Mouse (Mus musculus) liver, embryonic 12.5 days (tissue): Measurements from ENCODE around the gene Wnt9b. TPM values are rescaled to one million over a fixed set of nuclear protein-coding genes. Genes with fewer than 3 reads are reported as not detected.
A peak's percentile ranks its signal among the peaks of the same experiment; 100 is the strongest.
"Not testable (repeated sequence)": the region's sequence is repeated elsewhere in the genome, so short reads cannot be mapped to it uniquely, and the experiment has no call there.

Source experiments
- ATAC-seq: fragments of 200-750 bp; cut with Nextera tagmentation; 2 replicates; pipeline ENCODE4 v1.8.0; 2017; ENCODE audit warnings: moderate number of reproducible peaks, mild to moderate bottlenecking, moderate library complexity
- H3K27ac ChIP-seq: fragments of 300-500 bp; sonication (generic); 2 replicates; pipeline ENCODE4 v1.5.1; 2016; ENCODE audit warnings: mild to moderate bottlenecking
- H3K27me3 ChIP-seq: fragments of 300-500 bp; sonication (generic); replicated peaks from 2 replicates; pipeline ENCODE4 v1.6.1; 2016; ENCODE audit warnings: mild to moderate bottlenecking, moderate library complexity
- H3K36me3 ChIP-seq: fragments of 300-500 bp; sonication (generic); 2 replicates; pipeline ENCODE4 v1.6.1; 2016; ENCODE audit warnings: mild to moderate bottlenecking, moderate library complexity
- H3K4me1 ChIP-seq: fragments of 300-500 bp; sonication (generic); 2 replicates; pipeline ENCODE4 v1.6.1; 2016
- H3K4me2 ChIP-seq: fragments of 300-500 bp; sonication (generic); 2 replicates; pipeline ENCODE4 v1.6.1; 2016; ENCODE audit warnings: mild to moderate bottlenecking, moderate library complexity
- H3K4me3 ChIP-seq: fragments of 300-500 bp; sonication (generic); 2 replicates; pipeline ENCODE4 v1.5.1; 2016; ENCODE audit warnings: mild to moderate bottlenecking, moderate library complexity
- H3K9ac ChIP-seq: fragments of 300-500 bp; sonication (generic); 2 replicates; pipeline ENCODE4 v1.6.1; 2016; ENCODE audit warnings: mild to moderate bottlenecking, moderate library complexity
- H3K9me3 ChIP-seq: fragments of 300-500 bp; sonication (generic); replicated peaks from 2 replicates; pipeline ENCODE4 v1.6.1; 2016; ENCODE audit warnings: mild to moderate bottlenecking, moderate library complexity
- WGBS: fragments of 180-500 bp; shearing (Covaris S2); methylation state at CpG from one replicate; pipeline ENCODE4 v1.1.7; 2016; ENCODE audit not compliant: insufficient replicate concordance; 5-methylcytosine and 5-hydroxymethylcytosine counted together
- polyA plus RNA-seq: library from polyadenylated mRNA; unstranded; fragments of >200 nt; fragmentation: Nextera tagmentation; extraction: Ambion mirVana; gene quantifications from 2 replicates; pipeline ENCODE4 v1.2.1, GENCODE M21; 2016

Wnt9b gene
- polyA plus RNA-seq, 1 experiment from 2014 or later = not detected

DNA sequence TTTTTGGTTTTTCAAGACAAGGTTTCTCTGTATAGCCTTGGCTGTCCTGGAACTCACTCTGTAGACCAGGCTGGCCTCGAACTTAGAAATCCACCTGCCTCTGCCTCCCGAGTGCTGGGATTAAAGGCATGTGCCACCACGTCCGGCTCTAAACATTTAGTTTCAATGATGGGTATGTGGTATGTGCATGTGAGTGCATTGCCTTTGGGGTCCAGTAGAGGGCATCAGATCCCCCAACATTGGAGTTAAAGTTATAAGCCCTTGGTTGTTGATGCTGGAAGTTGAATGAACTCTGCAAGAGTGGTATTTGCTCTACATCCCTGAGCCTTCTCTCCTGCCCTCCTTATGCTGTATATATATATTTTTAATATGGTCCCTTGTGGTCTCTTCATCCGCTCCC lies 11.3 kb upstream of the Wnt9b start:
- not testable (repeated sequence) for H3K4me2 ChIP-seq, H3K36me3 ChIP-seq, H3K4me1 ChIP-seq, H3K27ac ChIP-seq, H3K4me3 ChIP-seq, H3K9ac ChIP-seq, H3K9me3 ChIP-seq, ATAC-seq
- H3K27me3 ChIP-seq = peaks cover 35% of the 10 kb centered on the region
- 73% methylated on average over 5 of the region's 5 CpGs for WGBS

GRCm38 (mm10) chr11:103760101-103760500 lies 10.5 kb upstream of the Wnt9b start:
- Histone ChIP-seq H3K27me3 (peaks cover 35% of the 10 kb centered on the region), H3K27ac (no peak overlapping the region), H3K9ac (no peak overlapping the region), H3K36me3 (no peaks in the 10 kb centered on the region), H3K4me1 (no peaks in the 10 kb centered on the region), H3K9me3 (no peaks in the 10 kb centered on the region), H3K4me3 (no peak overlapping the region), H3K4me2 (no peak overlapping the region)
- ATAC-seq = no peak
- 54% methylated on average over 7 of the region's 7 CpGs for WGBS

DNA sequence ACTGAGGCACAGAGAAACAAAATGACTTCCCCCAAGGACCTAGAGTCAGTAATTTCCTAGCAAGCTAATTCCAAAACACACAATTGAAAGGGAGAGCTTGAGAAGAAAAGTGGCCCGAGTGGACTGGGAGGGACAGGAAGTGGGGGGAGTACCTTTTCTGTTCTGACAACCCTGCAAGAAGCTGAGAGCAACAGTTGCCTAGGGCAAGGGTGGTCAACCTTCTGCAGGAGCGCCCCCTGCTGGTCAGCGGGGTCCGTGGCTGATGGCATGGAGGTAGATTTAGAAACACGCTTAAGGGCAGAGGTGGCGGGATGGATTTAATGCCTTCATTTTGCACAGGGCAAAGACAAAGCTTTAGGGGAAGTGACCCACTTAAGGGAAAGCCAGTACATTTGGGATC lies 9.1 kb upstream of the Wnt9b start:
- Histone ChIP-seq H3K4me3 (no peak overlapping the region), H3K9me3 (no peaks in the 10 kb centered on the region), H3K4me2 (no peak overlapping the region), H3K36me3 (no peaks in the 10 kb centered on the region), H3K4me1 (no peaks in the 10 kb centered on the region), H3K27ac (no peak overlapping the region), H3K27me3 (peaks cover 37% of the 10 kb centered on the region), H3K9ac (no peak overlapping the region)
- ATAC-seq = no peak
- 5% methylated on average over 6 of the region's 6 CpGs for WGBS

- Histone ChIP-seq H3K27ac (no peak overlapping the region), H3K27me3 (peaks cover 43% of the 10 kb centered on the region), H3K4me3 (no peak overlapping the region), H3K36me3 (no peaks in the 10 kb centered on the region), H3K4me1 (no peaks in the 10 kb centered on the region), H3K4me2 (no peak overlapping the region), H3K9ac (no peak overlapping the region), H3K9me3 (no peaks in the 10 kb centered on the region)
- no peak for ATAC-seq
- WGBS = 44% methylated on average over 11 of the region's 11 CpGs
Measured at GRCm38 (mm10) chr11:103758054-103758453, 8.4 kb upstream of the Wnt9b start.

- peaks cover 84% of the 10 kb centered on the region for H3K27me3 ChIP-seq
Measured at GRCm38 (mm10) chr11:103750612-103751011, 991 bp upstream of the Wnt9b start.

DNA sequence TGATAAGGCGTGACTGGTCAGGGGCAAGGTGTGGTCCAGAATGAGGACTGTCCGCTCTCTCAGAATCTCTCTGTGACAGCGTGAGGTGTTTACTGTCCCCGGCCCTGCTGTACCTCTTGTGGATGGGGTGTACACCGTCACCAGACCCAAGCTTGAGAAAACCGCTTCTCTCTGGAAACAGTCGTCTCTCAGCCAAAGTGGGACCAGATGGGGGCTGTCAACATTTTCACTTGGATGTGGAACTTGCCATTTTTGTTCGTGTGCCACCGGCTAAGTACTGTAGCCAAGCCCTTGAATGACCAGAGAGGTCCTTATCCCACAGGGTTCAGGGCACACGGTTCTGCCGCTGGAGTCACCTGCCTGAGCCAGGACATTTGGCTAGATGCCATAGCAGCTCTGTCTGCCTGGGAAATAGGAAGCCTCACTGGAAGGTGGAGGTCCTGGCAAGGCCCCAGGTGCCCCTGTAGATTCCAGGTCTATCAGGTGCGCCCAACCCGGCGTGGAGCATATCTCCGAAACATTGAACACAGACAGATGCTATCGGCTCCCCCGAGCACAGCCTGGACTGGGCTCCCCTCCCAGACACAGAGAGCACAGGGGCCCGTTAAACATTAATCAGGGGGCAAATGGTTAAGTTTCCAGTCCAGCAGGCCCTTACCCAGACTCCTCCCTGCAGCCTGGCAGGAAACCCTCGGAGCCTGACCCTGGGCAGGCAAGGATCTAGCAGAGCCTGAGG lies 14.4 kb downstream of the Wnt9b start:
- Histone ChIP-seq H3K36me3 (no peaks in the 10 kb centered on the region), H3K27ac (no peak overlapping the region), H3K9me3 (no peaks in the 10 kb centered on the region), H3K4me2 (peak overlapping the region; percentile 26; the same call in 1 of the 2 replicates), H3K27me3 (peaks cover 16% of the 10 kb centered on the region), H3K9ac (no peak overlapping the region), H3K4me1 (no peaks in the 10 kb centered on the region; the same call in 1 of the 2 replicates), H3K4me3 (no peak overlapping the region)
- 66% methylated on average over 19 of the region's 19 CpGs for WGBS
- peak; percentile 42 for ATAC-seq

More at GRCm38 (mm10) chr11:103750612-103751011, 991 bp upstream of the Wnt9b start:
- 36% methylated on average over 3 of the region's 3 CpGs for WGBS
- no peak overlapping the region for H3K9ac ChIP-seq
- no peak overlapping the region for H3K4me2 ChIP-seq
- H3K36me3 ChIP-seq = no peaks in the 10 kb centered on the region
- ATAC-seq = no peak
- H3K9me3 ChIP-seq = no peaks in the 10 kb centered on the region
- H3K4me1 ChIP-seq = no peaks in the 10 kb centered on the region
- no peak overlapping the region for H3K4me3 ChIP-seq
- no peak overlapping the region for H3K27ac ChIP-seq

DNA sequence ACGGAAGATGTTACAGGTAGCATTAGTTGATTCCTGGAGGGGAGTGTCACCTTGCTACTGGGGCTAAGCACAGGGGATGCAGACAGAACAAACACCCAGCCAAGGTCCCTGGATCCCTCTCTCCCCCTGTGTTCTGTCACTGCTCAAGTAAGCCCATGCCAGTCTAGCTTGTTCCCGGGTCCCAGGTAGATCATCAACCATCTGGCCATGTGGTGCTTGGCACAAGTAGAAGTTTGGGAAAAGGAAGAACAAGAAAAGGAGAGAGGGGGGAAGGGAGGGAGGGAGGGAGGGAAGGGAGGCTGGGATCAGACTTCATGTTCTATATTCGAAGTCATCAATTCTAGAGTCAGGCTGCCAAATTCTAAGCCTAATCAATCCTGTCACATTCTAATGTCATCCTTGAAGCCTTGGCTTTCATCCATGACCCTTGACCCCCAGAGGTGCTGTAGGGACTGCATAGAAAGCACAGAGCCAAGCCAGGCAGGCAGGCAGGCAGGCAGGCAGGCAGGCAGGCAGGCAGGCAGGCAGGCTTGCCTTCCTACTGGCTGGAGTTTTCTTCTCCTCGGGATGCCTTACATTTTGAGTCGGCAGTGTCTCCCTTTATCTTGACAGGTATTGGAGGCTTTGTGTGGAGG lies 15.1 kb downstream of the Wnt9b start:
- ATAC-seq = no peak
- 46% methylated on average over 5 of the region's 5 CpGs for WGBS
- H3K27ac ChIP-seq = no peak overlapping the region
- no peaks in the 10 kb centered on the region; the same call in 1 of the 2 replicates for H3K4me1 ChIP-seq
- peaks cover 20% of the 10 kb centered on the region for H3K27me3 ChIP-seq
- H3K4me2 ChIP-seq = no peak overlapping the region
- no peaks in the 10 kb centered on the region for H3K36me3 ChIP-seq
- no peak overlapping the region for H3K4me3 ChIP-seq
- H3K9me3 ChIP-seq = no peaks in the 10 kb centered on the region
- no peak overlapping the region for H3K9ac ChIP-seq

- Histone ChIP-seq H3K36me3 (no peaks in the 10 kb centered on the region), H3K4me2 (no peak overlapping the region), H3K4me1 (no peaks in the 10 kb centered on the region; the same call in 1 of the 2 replicates), H3K9me3 (no peaks in the 10 kb centered on the region), H3K27ac (no peak overlapping the region), H3K9ac (no peak overlapping the region), H3K27me3 (peaks cover 26% of the 10 kb centered on the region), H3K4me3 (no peak overlapping the region)
- ATAC-seq = no peak
- 68% methylated on average over 2 of the region's 2 CpGs for WGBS
Measured at GRCm38 (mm10) chr11:103733961-103734360, 15.7 kb downstream of the Wnt9b start.

- Histone ChIP-seq H3K4me1 (no peaks in the 10 kb centered on the region; the same call in 1 of the 2 replicates), H3K27me3 (peaks cover 27% of the 10 kb centered on the region), H3K4me3 (no peak overlapping the region), H3K36me3 (no peaks in the 10 kb centered on the region), H3K27ac (no peak overlapping the region), H3K9ac (no peak overlapping the region), H3K4me2 (no peak overlapping the region), H3K9me3 (no peaks in the 10 kb centered on the region)
- WGBS = 54% methylated on average over 4 of the region's 4 CpGs
- no peak for ATAC-seq
Measured at GRCm38 (mm10) chr11:103733069-103733468, 16.6 kb downstream of the Wnt9b start.

DNA sequence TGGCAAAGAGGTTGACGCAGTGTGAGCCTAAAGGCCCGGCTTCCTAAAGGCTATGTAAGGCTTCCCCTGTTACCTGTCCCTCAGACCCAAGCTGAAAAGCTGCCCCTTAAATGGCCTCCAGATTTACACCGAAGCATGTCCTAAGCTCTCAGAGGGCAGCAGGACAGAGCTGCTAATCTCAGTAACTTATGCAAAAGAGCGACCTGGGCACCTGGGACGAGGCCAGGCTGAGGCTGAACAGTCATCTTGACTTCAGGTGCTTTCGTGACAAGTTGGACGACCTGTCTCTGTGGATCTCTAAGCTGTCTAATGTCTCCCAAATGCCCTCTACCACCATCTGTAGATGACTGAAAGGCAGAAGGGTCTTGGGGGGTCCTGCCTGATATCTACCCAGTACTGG lies 17.3 kb downstream of the Wnt9b start:
- Histone ChIP-seq H3K4me2 (no peak overlapping the region), H3K27me3 (peaks cover 27% of the 10 kb centered on the region), H3K9me3 (no peaks in the 10 kb centered on the region), H3K27ac (no peak overlapping the region), H3K36me3 (no peaks in the 10 kb centered on the region), H3K4me3 (no peak overlapping the region), H3K4me1 (no peaks in the 10 kb centered on the region; the same call in 1 of the 2 replicates), H3K9ac (no peak overlapping the region)
- 68% methylated on average over 7 of the region's 7 CpGs for WGBS
- no peak for ATAC-seq

- Histone ChIP-seq H3K27me3 (peaks cover 27% of the 10 kb centered on the region), H3K9me3 (no peaks in the 10 kb centered on the region), H3K27ac (no peak overlapping the region), H3K36me3 (no peaks in the 10 kb centered on the region), H3K4me1 (no peaks in the 10 kb centered on the region; the same call in 1 of the 2 replicates), H3K4me3 (no peak overlapping the region), H3K9ac (no peak overlapping the region), H3K4me2 (no peak overlapping the region)
- ATAC-seq = no peak
- WGBS = 59% methylated on average over 9 of the region's 9 CpGs
Measured at GRCm38 (mm10) chr11:103731594-103731993, 18.0 kb downstream of the Wnt9b start.

- ATAC-seq = no peak
- H3K27ac ChIP-seq = no peak overlapping the region
- H3K4me3 ChIP-seq = no peak overlapping the region
- H3K9ac ChIP-seq = no peak overlapping the region
- H3K9me3 ChIP-seq = no peaks in the 10 kb centered on the region
- H3K4me2 ChIP-seq = no peak overlapping the region
- H3K36me3 ChIP-seq = no peaks in the 10 kb centered on the region
- whole genome bisulfite sequencing = 55% methylated on average over 9 of the region's 9 CpGs
- H3K27me3 ChIP-seq = peaks cover 27% of the 10 kb centered on the region
- no peaks in the 10 kb centered on the region for H3K4me1 ChIP-seq
Measured at GRCm38 (mm10) chr11:103729282-103729985, 20.2 kb downstream of the Wnt9b start.
